Mouse (Mus musculus): Measurements from ENCODE around the gene Csf3r. TPM values are rescaled to one million over a fixed set of nuclear protein-coding genes. Genes with fewer than 3 reads are reported as not detected.
"Not testable (repeated sequence)": the region's sequence is repeated elsewhere in the genome, so short reads cannot be mapped to it uniquely, and the experiment has no call there.

The Csf3r gene
- polyA plus RNA-seq (2016; fragmentation: Nextera tagmentation; extraction: Ambion mirVana) = 0.18 and 0.51 TPM in 2 replicates

- Histone ChIP-seq H3K9me3 (no peaks in the 10 kb centered on the region), H3K4me2 (no peak within 1 kb of the TSS), H3K27me3 (no peaks in the 10 kb centered on the region), H3K4me1 (no peaks in the 10 kb centered on the region), H3K27ac (no peak within 1 kb of the TSS), H3K36me3 (replicated peaks) (no peaks in the 10 kb centered on the region), H3K4me3 (replicated peaks) (no peak within 1 kb of the TSS), H3K9ac (no peak within 1 kb of the TSS)
- 68% methylated on average over 16 of the region's 16 CpGs for WGBS
- ATAC-seq (ENCODE audit: low FRiP score) = no peak
Observed at GRCm38 (mm10) chr4:126024303-126024900, at the start of gene Csf3r. TSS of gene Csf3r (plus strand) at chr4:126024550.

GRCm38 (mm10) chr4:125977768-125978167 is 46.6 kb upstream of the Csf3r start:
- Histone ChIP-seq H3K4me2 (no peak overlapping the region), H3K4me3 (replicated peaks) (no peak overlapping the region), H3K4me1 (peaks cover 24% of the 10 kb centered on the region), H3K36me3 (replicated peaks) (no peaks in the 10 kb centered on the region), H3K9me3 (no peaks in the 10 kb centered on the region), H3K9ac (no peak overlapping the region), H3K27ac (no peak overlapping the region), H3K27me3 (no peaks in the 10 kb centered on the region)
- ATAC-seq (ENCODE audit: low FRiP score) = no peak
- 64% methylated on average over 9 of the region's 9 CpGs for WGBS

GRCm38 (mm10) chr4:125983279-125983678 is 41.1 kb upstream of the Csf3r start:
- Histone ChIP-seq H3K27ac (no peak overlapping the region), H3K27me3 (no peaks in the 10 kb centered on the region; the same call in 1 of the 2 replicates), H3K9ac (no peak overlapping the region), H3K9me3 (no peaks in the 10 kb centered on the region), H3K4me2 (no peak overlapping the region), H3K4me1 (peaks cover 13% of the 10 kb centered on the region; the same call in 1 of the 2 replicates), H3K4me3 (replicated peaks) (no peak overlapping the region), H3K36me3 (replicated peaks) (no peaks in the 10 kb centered on the region)
- no peak for ATAC-seq (ENCODE audit: low FRiP score)
- WGBS = 58% methylated on average over 8 of the region's 8 CpGs

GRCm38 (mm10) chr4:125985703-125986102 is 38.6 kb upstream of the Csf3r start:
- not testable (repeated sequence) for ATAC-seq (ENCODE audit: low FRiP score); H3K9me3 ChIP-seq; H3K4me3 ChIP-seq (replicated peaks); H3K4me2 ChIP-seq; H3K27ac ChIP-seq; H3K36me3 ChIP-seq (replicated peaks); H3K9ac ChIP-seq
- 14% methylated on average over 2 of the region's 2 CpGs for WGBS
- peaks cover 21% of the 10 kb centered on the region; the same call in 1 of the 2 replicates for H3K4me1 ChIP-seq
- peaks cover 11% of the 10 kb centered on the region for H3K27me3 ChIP-seq

- peaks cover 21% of the 10 kb centered on the region; the same call in 1 of the 2 replicates for H3K4me1 ChIP-seq
- no peak overlapping the region for H3K9ac ChIP-seq
- H3K27ac ChIP-seq = no peak overlapping the region
- WGBS = 76% methylated on average over 3 of the region's 3 CpGs
- no peak for ATAC-seq (ENCODE audit: low FRiP score)
- H3K27me3 ChIP-seq = peaks cover 16% of the 10 kb centered on the region
- H3K4me2 ChIP-seq = no peak overlapping the region
- no peaks in the 10 kb centered on the region for H3K36me3 ChIP-seq (replicated peaks)
- no peaks in the 10 kb centered on the region for H3K9me3 ChIP-seq
- no peak overlapping the region for H3K4me3 ChIP-seq (replicated peaks)
Observed at GRCm38 (mm10) chr4:125987071-125987470, 37.3 kb upstream of the Csf3r start.

- H3K9ac ChIP-seq = no peak overlapping the region
- H3K4me3 ChIP-seq (replicated peaks) = no peak overlapping the region
- H3K9me3 ChIP-seq = no peaks in the 10 kb centered on the region
- H3K27ac ChIP-seq = 0 out of 2 replicates have a peak overlapping the region, but pooled peaks have one; percentile 14
- WGBS = 48% methylated on average over 11 of the region's 11 CpGs
- no peak for ATAC-seq (ENCODE audit: low FRiP score)
- H3K27me3 ChIP-seq = peaks cover 19% of the 10 kb centered on the region
- no peak overlapping the region; the same call in 1 of the 2 replicates for H3K4me2 ChIP-seq
- peaks cover 18% of the 10 kb centered on the region; the same call in 1 of the 2 replicates for H3K4me1 ChIP-seq
- no peaks in the 10 kb centered on the region for H3K36me3 ChIP-seq (replicated peaks)
Observed at GRCm38 (mm10) chr4:125989061-125989460, 35.3 kb upstream of the Csf3r start.

- Histone ChIP-seq H3K9me3 (no peaks in the 10 kb centered on the region), H3K4me3 (replicated peaks) (no peak overlapping the region), H3K9ac (no peak overlapping the region), H3K27ac (0 out of 2 replicates have a peak overlapping the region, but pooled peaks have one; percentile 50), H3K4me1 (peaks cover 13% of the 10 kb centered on the region; the same call in 1 of the 2 replicates), H3K4me2 (no peak overlapping the region), H3K36me3 (replicated peaks) (no peaks in the 10 kb centered on the region), H3K27me3 (peaks cover 19% of the 10 kb centered on the region)
- 30% methylated on average over 7 of the region's 7 CpGs for WGBS
- ATAC-seq (ENCODE audit: low FRiP score) = peak; percentile 72
Observed at GRCm38 (mm10) chr4:125990143-125990542, 34.2 kb upstream of the Csf3r start.

GRCm38 (mm10) chr4:125992206-125992605 is 32.1 kb upstream of the Csf3r start:
- H3K4me1 ChIP-seq = peaks cover 8% of the 10 kb centered on the region; the same call in 1 of the 2 replicates
- no peak overlapping the region for H3K4me3 ChIP-seq (replicated peaks)
- no peaks in the 10 kb centered on the region for H3K36me3 ChIP-seq (replicated peaks)
- no peak overlapping the region for H3K9ac ChIP-seq
- peaks cover under 1% of the 10 kb centered on the region; the same call in 1 of the 2 replicates for H3K9me3 ChIP-seq
- peaks cover 19% of the 10 kb centered on the region for H3K27me3 ChIP-seq
- 85% methylated on average over 3 of the region's 3 CpGs for WGBS
- no peak overlapping the region for H3K4me2 ChIP-seq
- no peak overlapping the region for H3K27ac ChIP-seq
- ATAC-seq (ENCODE audit: low FRiP score) = no peak

GRCm38 (mm10) chr4:125992906-125993305 is 31.4 kb upstream of the Csf3r start:
- no peak overlapping the region for H3K27ac ChIP-seq

GRCm38 (mm10) chr4:125996576-125996975 is 27.8 kb upstream of the Csf3r start:
- Histone ChIP-seq H3K27me3 (peaks cover 4% of the 10 kb centered on the region; the same call in 1 of the 2 replicates), H3K4me1 (no peaks in the 10 kb centered on the region), H3K9ac (no peak overlapping the region), H3K36me3 (replicated peaks) (no peaks in the 10 kb centered on the region), H3K4me3 (replicated peaks) (no peak overlapping the region), H3K9me3 (peaks cover 20% of the 10 kb centered on the region), H3K4me2 (no peak overlapping the region), H3K27ac (no peak overlapping the region)
- no peak for ATAC-seq (ENCODE audit: low FRiP score)
- WGBS = 6% methylated on average over 4 of the region's 4 CpGs

More at GRCm38 (mm10) chr4:125992906-125993305, 31.4 kb upstream of the Csf3r start:
- H3K36me3 ChIP-seq (replicated peaks) = no peaks in the 10 kb centered on the region
- 53% methylated on average over 2 of the region's 2 CpGs for WGBS
- peaks cover 19% of the 10 kb centered on the region for H3K27me3 ChIP-seq
- no peak overlapping the region for H3K4me2 ChIP-seq
- no peak for ATAC-seq (ENCODE audit: low FRiP score)
- peaks cover 8% of the 10 kb centered on the region; the same call in 1 of the 2 replicates for H3K4me1 ChIP-seq
- no peak overlapping the region for H3K4me3 ChIP-seq (replicated peaks)
- H3K9me3 ChIP-seq = peaks cover 7% of the 10 kb centered on the region
- no peak overlapping the region for H3K9ac ChIP-seq

- Histone ChIP-seq H3K9ac (no peak overlapping the region), H3K27me3 (peaks cover 4% of the 10 kb centered on the region; the same call in 1 of the 2 replicates), H3K9me3 (peaks cover 20% of the 10 kb centered on the region), H3K4me1 (no peaks in the 10 kb centered on the region), H3K4me3 (replicated peaks) (no peak overlapping the region), H3K36me3 (replicated peaks) (no peaks in the 10 kb centered on the region), H3K27ac (no peak overlapping the region), H3K4me2 (no peak overlapping the region)
- ATAC-seq (ENCODE audit: low FRiP score) = no peak
- WGBS = 91% methylated on average over 2 of the region's 2 CpGs
Observed at GRCm38 (mm10) chr4:125997826-125998225, 26.5 kb upstream of the Csf3r start.

- 83% methylated on average over 12 of the region's 12 CpGs for WGBS
- no peaks in the 10 kb centered on the region for H3K36me3 ChIP-seq (replicated peaks)
- H3K4me2 ChIP-seq = no peak overlapping the region
- ATAC-seq (ENCODE audit: low FRiP score) = no peak
- H3K9me3 ChIP-seq = peaks cover 20% of the 10 kb centered on the region
- H3K9ac ChIP-seq = no peak overlapping the region
- no peaks in the 10 kb centered on the region for H3K27me3 ChIP-seq
- H3K4me3 ChIP-seq (replicated peaks) = no peak overlapping the region
- no peaks in the 10 kb centered on the region for H3K4me1 ChIP-seq
- no peak overlapping the region for H3K27ac ChIP-seq
Observed at GRCm38 (mm10) chr4:126001311-126002199, 22.8 kb upstream of the Csf3r start.

Measured in forebrain, embryonic 12.5 days (tissue).